Mouse (Mus musculus) lung, postnatal 0 days (tissue): ENCODE results near the gene Sntg2.

Experiments
- CTCF ChIP-seq: IDR thresholded peaks from 2 replicates; pipeline ENCODE4 v1.5.1; 2016; ENCODE audit warnings: antibody characterized with exemption, mild to moderate bottlenecking
- EP300 ChIP-seq: IDR thresholded peaks from 2 replicates; pipeline ENCODE4 v1.6.1; 2016; ENCODE audit warnings: antibody characterized with exemption, mild to moderate bottlenecking, control low read depth

- TF ChIP-seq EP300: no peak
- TF ChIP-seq CTCF: no peak
These were observed 28.4 kb downstream of the Sntg2 start for GRCm38 (mm10) chr12:30344806-30345205.
